Mouse (Mus musculus): ENCODE results near the gene Zfand5. TPM values are rescaled to one million over a fixed set of nuclear protein-coding genes. Genes with fewer than 3 reads are reported as not detected.

Gene Zfand5
- total RNA-seq, 2 experiments from 2014 or later: 93.1 to 134 TPM

- ATAC-seq (replicated peaks; ENCODE audit: poor library complexity): no peak
Observed at GRCm38 (mm10) chr19:21325333-21325732, 53.3 kb downstream of the Zfand5 start.

- ATAC-seq (replicated peaks; ENCODE audit: poor library complexity): no peak
Observed at GRCm38 (mm10) chr19:21328951-21329350, 56.9 kb downstream of the Zfand5 start.

- no peak for ATAC-seq (replicated peaks; ENCODE audit: poor library complexity)
Observed at GRCm38 (mm10) chr19:21329770-21330169, 57.7 kb downstream of the Zfand5 start.

GRCm38 (mm10) chr19:21330305-21331115 is 58.4 kb downstream of the Zfand5 start:
- no peak for ATAC-seq (replicated peaks; ENCODE audit: poor library complexity)

GRCm38 (mm10) chr19:21331621-21332155 is 59.6 kb downstream of the Zfand5 start:
- no peak for ATAC-seq (replicated peaks; ENCODE audit: poor library complexity)

Other genes starting within 250 kb of the Zfand5 start
- gene Gda, start 201.2 kb downstream of the Zfand5 start, total RNA-seq (2015): 72.8 and 84.6 TPM in 2 replicates
- gene Gda, start 201.2 kb downstream of the Zfand5 start, total RNA-seq (2017): 96.6 and 99.5 TPM in 2 replicates